Mouse (Mus musculus): Measurements from ENCODE around the gene Apol7a.
A peak's percentile ranks its signal among the peaks of the same experiment; 100 is the strongest.
"Not testable (repeated sequence)": the region's sequence is repeated elsewhere in the genome, so short reads cannot be mapped to it uniquely, and the experiment has no call there.

Gene Apol7a

DNA sequence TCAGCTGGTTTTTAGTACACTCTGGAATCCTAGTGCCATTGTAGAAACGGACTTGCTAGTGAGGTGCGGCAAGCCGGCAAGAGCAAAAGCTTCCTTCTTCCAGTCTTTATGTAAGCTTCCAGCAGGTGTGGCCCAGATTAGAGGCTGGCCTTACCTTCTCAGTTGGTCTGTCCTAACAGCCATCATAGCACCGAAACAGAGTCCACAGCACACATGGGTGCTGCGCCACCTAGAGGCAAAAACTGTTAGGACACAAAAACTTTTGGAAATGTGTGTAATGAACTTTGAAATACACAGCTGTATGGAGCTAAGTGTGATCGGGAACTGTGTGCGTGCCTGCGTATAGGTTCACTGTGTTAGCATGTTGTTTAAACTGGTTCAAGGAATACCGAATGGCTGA, at the start of gene Apol7a:
TSS of gene Apol7a (minus strand) at position 84 of the 400 bp plus-strand sequence.
- peak; percentile 47 for DNase-seq (ENCODE audit: low read depth, low spot score)

DNA sequence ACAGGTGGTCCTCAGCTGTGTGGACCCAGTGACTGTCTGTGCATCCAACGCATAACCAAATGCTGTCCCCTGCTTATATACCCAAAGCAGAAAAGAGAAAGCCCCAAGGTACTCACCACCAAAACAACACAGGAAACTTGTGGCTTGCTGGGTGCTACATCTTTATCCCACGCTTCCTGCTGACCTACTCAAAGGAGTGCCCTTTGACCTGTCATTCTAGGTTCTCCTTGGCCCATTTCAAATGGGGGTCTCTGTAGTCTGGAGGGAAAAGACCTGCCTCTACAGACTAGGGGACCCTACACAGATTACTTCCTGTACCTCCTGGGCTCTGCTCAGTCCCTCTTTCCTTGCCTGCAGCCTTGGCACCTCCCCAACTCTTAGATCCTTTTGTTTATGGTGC, 48.5 kb upstream of the Apol7a start, which contains the start of gene Apol7b:
TSS of gene Apol7b (minus strand) at position 101 of the 400 bp plus-strand sequence.
- DNase-seq (ENCODE audit: low read depth, low spot score) = not testable (repeated sequence)

DNA sequence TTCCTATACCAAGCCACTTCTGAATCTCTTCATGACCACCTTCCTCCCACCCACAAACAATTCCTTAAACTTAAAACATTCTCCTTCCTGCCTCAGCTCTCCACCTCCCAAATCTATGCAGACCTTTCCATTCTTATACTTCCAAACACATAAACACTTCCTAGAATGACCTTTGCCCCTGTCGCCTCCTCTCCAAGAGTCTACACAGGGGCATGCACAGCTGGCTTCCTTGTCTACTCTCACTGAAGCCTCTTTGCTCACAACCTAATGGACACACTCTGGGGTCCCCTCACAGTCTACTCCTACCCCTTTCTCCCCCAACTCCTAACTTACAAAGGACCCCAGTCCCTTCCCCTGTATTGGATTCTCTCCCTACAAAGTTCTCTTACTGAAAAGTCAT, 46.8 kb upstream of the Apol7a start:
- DNase-seq (ENCODE audit: low read depth, low spot score) = not testable (repeated sequence)

DNA sequence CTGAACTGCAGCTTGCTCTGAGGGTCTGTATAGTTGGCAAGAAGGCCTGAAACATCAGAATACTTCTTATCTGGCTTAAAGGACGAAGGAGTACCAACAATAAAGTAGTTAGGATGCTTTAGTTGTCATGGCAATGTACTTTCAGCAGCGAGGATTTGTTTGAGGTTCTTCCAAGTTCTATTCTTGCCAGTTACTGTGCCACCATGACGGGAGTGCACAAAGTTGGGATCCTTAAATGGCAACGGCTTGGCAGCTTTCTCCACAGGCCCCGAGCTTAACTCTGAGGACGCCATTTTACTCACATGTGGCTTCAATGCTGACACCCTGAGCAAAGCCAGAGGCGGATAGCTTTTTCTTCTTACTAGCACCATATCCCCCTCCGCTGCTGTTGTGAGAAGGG, 45.8 kb upstream of the Apol7a start:
- peak; percentile 77 for DNase-seq (ENCODE audit: low read depth, low spot score)

DNA sequence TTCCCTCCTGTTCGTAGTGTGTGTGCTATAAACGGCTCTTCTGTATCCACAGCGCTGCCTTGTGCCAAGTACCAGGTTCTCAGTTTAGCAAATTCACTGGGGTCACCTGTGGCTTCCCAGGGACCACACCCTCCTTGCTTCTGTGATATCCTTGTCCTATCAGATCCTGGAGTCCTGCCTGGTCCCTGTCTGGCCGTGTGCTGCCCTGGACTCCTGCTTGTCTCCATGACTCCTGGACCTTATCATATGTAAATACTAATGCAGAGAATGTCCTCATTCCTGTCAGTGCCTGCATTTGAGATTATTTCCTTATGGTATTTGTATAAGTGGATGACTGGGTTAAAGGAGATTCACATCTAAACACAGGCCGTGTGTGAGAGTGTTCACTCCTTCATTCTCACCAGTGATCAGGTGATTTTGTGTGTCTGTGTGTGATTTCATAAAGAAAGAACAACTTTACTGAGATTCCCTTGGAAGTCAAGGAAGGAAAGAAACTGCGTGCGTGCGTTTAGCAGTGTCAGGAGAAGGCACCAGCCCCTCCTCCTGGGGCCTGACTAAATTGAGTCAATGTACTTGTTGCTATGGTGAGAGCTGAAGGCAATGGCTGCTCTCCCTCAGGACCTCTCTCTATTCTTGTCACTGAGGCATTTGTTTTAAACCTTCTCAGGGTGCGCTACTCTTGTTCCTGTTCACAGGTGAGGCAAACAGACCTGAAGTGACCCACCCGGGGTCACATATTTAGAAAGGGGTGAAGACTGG, 30.0 kb upstream of the Apol7a start:
- peak; percentile 15 for DNase-seq (ENCODE audit: low read depth, low spot score)

DNA sequence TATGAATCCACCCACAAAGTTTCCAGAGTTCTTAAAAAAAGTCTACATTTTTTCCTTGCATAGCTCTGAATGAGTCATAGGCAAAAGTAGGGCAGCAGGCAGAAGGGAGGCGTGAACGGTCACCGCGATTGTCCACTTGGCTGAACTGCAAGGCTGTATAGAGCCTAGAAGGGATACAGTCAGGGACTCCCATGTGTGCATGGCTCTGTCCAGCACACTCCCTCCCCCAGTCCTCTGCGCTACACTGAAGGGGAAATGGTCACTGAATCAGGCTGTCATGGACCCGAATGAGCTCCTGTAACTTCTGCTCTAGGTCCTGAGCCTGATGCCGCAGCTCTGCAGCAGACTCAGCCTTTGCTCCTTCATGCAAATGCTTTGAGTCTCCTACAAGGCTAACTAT, 24.0 kb upstream of the Apol7a start:
- not testable (repeated sequence) for DNase-seq (ENCODE audit: low read depth, low spot score)

DNA sequence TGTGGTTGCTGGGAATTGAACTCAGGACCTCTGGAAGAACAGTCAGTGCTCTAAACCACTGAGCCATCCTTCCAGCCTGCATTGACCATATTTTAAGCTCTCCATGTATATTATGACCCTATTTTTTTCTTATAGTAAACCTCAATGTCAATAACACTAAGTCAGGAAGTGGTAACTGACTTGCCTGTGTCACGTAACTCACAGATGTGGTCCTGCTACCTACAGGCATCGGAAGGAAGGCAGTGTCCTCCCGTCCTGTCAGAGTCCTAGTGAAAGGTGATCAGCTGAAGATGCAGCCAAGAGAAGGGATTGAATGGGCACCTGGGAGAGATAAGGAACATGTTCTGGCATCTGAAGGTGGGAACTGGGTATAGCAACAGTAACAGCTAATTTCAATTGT, 20.7 kb upstream of the Apol7a start:
- DNase-seq (ENCODE audit: low read depth, low spot score) = not testable (repeated sequence)

DNA sequence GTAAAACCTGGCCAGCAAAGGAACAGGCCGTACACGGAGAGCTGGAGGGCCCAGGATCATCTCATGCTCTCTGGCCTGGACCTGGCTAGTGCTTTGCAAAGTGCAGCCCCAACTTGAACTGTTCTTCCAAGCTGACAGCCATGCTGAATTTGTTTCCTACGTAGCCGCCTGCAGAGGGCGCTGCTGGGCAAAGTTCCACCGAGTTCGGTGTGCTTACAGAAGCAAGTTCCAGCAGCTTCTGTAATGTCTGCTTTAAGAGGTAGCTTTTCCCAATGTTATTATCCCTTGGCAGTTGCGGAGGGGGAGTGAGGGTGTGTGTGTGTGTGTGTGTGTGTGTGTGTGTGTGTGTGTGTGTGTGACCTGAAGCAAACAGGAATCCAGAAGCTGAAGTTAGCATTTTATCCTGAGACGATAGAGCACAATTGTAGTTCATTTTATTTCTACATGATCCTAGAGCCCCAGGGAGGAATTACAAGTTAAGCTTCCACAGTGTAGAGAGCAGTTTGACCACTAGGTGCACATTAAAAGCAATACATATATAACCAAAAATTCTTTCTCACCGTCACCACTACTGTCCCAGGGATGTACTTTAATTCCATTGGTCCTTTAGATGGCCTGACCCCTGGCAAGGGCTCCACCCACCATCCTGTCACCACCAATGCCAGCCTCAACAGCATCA, 17.9 kb upstream of the Apol7a start:
- not testable (repeated sequence) for DNase-seq (ENCODE audit: low read depth, low spot score)

DNA sequence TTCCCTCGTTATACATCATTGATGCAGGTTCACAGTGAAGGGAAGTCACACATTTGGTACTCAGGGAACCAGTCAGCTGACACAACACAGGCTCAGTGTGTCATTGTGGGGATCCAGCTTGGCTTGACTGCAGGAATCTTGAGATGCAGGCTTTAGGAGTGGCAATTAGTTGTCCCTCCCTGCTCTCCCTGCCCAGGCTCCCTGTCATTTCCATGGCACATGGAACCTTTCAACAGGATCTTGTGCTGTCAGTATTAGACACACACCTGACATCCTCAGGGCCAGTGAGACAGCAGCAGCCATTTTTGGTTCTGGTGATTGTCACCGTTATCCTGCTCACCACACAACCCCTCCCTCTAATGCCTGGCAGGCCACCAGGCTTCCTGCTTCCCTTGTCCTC, 16.7 kb upstream of the Apol7a start:
- DNase-seq (ENCODE audit: low read depth, low spot score) = not testable (repeated sequence)

DNA sequence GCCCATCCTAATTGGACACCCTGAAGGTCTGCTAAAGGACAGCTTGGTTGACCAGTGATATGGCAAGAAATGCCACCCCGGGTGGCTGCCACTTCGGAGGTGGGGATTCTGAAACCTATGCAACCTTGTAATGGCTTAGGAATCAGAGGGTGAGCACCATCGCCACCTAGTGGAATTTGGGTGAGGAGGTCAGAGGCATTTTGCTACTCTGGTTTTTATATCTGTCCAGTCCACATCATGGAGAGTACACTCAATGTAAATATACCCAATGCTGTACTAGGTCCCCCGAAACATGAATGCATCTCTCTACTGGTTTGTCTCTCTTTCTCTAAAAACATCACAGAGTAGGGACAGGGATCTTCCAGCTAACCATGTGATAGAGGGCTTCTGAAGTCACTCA, 13.8 kb upstream of the Apol7a start:
- DNase-seq (ENCODE audit: low read depth, low spot score) = not testable (repeated sequence)

DNA sequence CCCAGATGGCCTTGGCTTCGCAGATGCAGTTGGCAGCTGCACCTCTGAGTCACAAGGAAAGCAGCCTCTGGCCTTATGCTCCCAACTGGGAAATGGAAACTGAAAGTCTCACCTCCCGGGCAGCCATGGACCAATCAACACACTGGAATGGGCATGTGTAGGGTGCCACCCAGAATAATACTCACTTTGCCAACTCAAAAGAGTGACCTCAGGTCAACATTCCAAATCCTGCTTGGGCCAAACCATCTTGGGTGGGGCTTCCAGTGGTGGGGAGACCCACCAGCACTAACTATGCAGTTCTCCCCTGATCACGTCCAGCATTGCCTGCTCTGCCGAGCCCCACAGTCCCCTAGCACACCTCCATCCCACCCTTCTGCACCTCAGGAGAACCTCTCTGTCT, 12.1 kb upstream of the Apol7a start, which contains the start of gene Apol9a:
TSS of gene Apol9a (minus strand) at position 101 of the 400 bp plus-strand sequence.
- DNase-seq (ENCODE audit: low read depth, low spot score) = not testable (repeated sequence)

DNA sequence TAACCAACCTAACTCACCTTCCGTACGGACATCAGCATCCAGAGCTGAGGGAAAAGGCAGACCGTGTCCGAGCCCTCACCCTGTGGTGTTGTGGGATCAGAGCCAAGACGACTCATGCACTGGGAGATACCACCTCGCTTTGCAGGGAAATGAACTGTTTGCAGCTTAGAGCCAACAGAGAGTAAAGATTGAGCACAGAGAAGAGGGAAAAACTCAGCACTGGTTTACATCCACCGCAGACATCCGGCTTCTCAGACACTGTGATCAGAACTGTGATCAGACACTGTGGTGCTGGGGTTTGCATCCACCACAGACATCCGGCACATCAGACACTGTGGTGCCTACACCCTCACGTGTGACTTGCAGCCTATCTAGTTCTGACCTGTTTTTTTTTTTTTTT, 7.5 kb upstream of the Apol7a start:
- DNase-seq (ENCODE audit: low read depth, low spot score) = not testable (repeated sequence)

DNA sequence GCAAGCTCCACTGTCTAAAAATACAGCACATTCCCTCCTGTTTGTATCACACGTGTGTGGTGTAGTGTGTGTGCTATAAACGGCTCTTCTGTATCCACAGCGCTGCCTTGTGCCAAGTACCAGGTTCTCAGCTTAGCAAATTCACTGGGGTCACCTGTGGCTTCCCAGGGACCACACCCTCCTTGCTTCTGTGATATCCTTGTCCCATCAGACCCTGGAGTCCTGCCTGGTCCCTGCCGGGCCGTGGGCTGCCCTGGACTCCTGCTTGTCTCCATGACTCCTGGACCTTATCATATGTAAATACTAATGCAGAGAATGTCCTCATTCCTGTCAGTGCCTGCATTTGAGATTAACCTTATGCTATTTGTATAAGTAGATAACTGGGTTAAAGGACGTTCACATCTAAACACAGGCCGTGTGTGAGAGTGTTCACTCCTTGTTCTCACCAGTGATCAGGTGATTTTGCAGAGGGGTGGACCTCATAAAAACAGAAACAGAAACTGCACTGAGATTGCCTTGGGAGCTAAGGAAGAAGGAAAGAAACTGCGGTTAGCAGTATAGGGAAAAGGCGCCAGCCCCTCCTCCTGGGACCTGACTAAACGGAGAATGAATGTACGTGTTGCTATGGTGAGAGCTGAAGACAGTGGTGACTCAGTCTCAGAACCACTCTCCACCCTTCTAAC, 1.3 kb downstream of the Apol7a start:
- peak; percentile 60 for DNase-seq (ENCODE audit: low read depth, low spot score)

DNA sequence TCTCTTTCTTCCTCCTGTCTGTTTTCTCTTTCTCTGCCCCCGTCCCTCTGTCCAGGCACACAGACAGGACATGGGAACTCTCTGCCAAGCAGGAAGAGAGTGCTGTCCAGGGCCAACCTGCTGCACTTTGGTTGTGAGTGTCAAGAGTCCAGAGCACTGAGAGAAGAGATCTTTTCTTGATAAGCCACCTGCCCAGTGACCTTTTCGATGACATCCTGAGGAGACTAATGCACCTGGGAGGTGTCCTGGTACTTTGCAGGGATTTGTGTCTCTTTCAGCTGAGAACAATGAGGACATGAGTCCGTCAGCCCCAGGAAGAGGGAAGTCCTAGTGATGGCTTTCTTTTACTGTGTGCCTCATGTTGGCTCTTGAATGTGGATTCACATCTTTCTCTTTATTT, 5.1 kb downstream of the Apol7a start:
- not testable (repeated sequence) for DNase-seq (ENCODE audit: low read depth, low spot score)

DNA sequence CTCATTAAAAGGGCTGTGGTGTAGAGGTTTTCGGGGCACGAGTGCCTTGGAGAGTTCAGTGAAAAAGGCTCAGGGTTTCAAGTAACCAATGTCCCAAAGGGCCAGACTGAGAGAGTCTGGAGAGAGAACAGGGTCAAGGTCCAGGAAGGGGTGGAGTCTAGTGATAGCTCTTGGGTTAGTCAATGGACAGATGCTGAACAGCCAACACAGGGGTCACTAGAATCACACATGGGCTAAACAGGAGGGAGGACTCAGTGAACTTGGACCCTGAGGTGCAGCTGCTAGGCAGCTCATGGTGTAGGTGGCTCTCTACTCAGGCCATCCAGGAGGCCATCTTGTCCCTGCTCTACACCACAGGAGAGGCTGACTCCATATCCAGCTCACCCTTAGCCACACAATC, 11.4 kb downstream of the Apol7a start:
- DNase-seq (ENCODE audit: low read depth, low spot score) = no peak

DNA sequence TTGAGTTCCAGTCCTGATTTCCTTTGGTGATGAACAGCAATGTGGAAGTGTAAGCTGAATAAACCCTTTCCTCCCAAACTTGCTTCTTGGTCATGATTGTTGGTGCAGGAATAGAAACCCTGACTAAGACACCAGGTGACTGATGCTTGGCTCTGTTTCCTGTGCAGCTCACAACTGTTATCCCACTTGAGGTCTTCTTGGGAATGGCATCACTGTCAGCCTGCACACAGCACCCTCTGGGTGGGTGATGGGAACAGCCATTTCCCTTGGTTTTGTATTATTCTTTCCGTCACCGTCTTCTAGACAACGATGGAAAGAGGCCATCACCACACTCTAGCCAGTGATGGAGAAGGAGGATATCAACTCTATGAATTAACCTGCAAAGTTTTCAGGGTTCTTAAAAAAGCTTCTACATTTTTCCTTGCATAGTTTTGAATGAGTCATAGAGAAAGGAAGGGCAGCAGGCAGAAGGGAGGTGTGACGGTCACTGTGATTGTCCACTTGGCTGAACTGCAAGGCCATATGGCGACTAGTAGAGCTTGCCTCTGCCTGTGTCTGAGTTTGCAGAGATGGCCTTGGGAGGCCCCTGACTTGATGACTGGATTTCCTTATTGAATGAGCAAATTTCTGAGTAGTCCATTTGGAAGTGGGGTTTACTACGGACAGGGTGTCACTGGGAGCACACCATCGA, 14.4 kb downstream of the Apol7a start:
- peak; percentile 80 for DNase-seq (ENCODE audit: low read depth, low spot score)

DNA sequence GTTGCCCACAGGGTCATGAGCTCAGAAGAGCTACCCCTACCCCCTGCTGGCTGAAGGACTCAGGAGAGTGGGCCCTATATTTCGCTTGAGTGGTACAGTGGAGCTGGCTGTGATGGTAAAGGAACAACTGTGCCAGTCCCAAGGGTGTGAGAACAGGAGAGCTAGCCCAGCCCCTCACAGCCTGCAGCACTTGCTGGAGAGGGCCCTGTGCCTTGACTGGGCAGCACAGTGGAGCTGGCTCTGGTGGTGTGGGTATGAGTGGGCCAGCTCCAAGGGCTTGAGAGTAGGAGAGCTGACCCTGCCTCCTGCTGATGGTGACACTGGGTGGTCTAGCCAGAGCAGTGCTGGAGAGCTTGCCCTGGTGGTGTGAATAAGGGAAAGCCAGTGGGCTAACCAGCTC, 16.0 kb downstream of the Apol7a start:
- DNase-seq (ENCODE audit: low read depth, low spot score) = no peak

DNA sequence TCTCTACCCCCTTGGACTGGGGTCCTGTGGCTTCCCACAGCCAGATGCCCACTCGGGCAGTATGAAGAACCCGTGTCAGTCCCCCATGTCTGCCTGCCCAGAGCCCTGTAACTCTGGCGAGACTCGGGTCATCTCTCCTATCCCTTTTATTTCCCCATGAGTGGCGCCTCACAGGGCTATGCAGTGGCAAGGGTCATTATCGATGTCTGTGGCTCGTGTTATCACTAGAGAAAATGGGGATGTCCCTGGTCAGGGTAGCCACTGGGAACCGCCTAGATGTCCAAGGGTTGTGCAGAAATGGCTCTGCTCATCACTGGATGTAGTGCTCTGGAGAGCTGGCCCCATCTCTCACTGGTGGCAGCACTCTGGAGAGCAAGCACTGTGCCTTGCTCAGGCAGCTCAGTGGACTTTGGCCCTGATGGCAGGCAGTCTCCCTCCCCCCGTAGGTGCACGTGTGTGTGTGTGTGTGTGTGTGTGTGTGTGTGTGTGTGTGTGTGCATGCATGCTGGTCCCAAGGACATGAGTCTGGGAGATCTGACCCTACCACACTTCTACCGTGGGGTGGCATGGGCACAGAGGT, 16.5 kb downstream of the Apol7a start:
- no peak for DNase-seq (ENCODE audit: low read depth, low spot score)

DNA sequence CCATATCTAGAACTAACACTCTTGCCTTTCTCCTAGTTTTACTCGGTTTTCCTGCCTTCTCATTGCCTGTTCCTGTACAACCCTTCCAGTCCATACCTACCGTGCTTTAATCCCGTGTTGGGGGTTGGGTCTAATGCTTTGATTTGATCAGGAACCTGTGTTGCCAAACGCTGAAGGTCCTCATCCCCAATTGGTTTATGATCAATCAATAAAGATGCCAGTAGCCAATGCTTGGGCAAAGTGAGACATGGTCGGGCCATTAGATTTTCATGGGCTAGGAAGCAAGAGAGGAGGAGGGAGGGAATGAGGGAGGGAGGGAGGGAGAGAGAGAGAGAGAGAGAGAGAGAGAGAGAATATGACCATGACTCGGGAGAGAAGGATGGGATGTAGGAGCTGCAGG, 17.4 kb downstream of the Apol7a start:
- no peak for DNase-seq (ENCODE audit: low read depth, low spot score)

DNA sequence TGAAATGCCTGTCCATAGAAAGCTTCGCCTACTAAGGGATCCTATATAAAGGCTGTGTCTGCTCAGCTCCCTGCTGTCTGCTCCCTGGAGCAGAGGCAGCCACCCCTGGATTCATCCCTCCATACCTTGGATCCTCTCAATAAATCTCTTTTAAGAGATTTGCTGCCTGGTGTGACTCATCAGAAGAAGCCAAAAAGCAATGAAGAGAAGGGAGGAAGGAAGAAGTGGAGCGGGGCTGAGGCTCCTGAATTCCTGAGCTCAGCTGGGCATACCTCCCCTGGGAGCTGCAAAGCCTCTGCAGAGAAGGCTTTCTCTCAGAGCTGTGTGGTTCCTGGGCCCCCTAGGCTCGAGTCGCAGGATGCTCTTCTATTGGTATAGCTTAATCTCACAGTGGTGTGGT, 19.0 kb downstream of the Apol7a start:
- peak; percentile 28 for DNase-seq (ENCODE audit: low read depth, low spot score)

DNA sequence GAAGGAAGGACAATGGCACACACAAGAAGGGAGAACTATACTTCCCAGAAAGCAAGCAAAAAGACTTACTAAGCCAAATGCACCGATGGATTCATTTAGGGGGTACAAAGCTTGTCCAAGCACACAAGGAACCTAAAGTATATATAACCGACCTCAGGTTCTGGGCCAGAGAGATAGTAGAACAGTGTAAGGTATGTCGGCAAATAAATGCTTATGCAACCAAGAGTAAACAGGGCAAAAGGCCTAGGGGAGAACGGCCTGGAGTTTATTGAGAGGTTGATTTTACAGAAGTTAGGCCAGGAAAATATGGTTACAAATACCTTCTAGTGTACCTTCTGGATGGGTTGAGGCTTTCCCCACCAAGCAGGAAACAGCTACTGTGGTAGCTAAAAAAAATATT, 21.5 kb downstream of the Apol7a start:
- no peak for DNase-seq (ENCODE audit: low read depth, low spot score)
